Mouse (Mus musculus): ENCODE measurements at regions not wholly inside any gene's neighbourhood (a gene's known extent, or its start where the extent isn't known, plus 50 kb on each side); places are given as distances from the start of the nearest gene placed in this dataset.

DNA sequence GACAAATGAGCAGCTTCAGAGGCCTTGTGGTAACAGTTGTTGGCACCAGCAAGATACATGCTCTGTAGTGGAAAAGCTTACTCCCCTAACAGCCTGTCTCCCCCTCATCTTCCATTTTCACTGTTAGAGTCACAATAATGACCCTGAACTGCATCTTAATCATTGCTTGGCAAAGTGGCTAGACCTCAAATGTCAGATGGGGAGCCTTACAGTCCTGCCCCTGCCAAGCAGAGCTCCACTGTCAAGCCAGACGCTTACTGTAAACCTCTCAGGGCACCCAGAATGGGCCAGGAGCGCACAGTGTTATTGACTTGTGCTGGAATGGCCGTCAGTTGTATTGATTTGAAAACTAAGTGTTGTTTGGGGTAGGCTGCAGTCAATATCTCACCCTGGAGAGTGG, 172.5 kb downstream of the Tex29 start:
- H3K36me3 ChIP-seq (replicated peaks; ENCODE audit: control insufficient read depth, insufficient read depth, low read length): no peaks in the 10 kb centered on the region
- WGBS: 92% methylated on average over 3 of the region's 3 CpGs
- H3K4me2 ChIP-seq (ENCODE audit: low read depth, low read length): no peak overlapping the region
- peaks cover 6% of the 10 kb centered on the region; the same call in 1 of the 2 replicates for H3K4me1 ChIP-seq (ENCODE audit: control insufficient read depth, insufficient read depth)
- DNase-seq (ENCODE audit: low spot score): no peak
- TF ChIP-seq EP300 (IDR thresholded peaks at IDR 0.05; ENCODE audit: low read depth) (no peak), CTCF (IDR thresholded peaks at IDR 0.05; ENCODE audit: low read depth) (no peak)
- no peaks in the 10 kb centered on the region for H3K27me3 ChIP-seq (ENCODE audit: control insufficient read depth, insufficient read depth, low read length)
- H3K9me3 ChIP-seq (replicated peaks; ENCODE audit: control insufficient read depth, low read length): no peaks in the 10 kb centered on the region
- no peak for ATAC-seq (ENCODE audit: insufficient read depth, low read depth)
- H3K9ac ChIP-seq (replicated peaks; ENCODE audit: low read depth, low read length): no peak overlapping the region
- H3K27ac ChIP-seq (ENCODE audit: low read depth): no peak overlapping the region
- no peak overlapping the region for H3K4me3 ChIP-seq (ENCODE audit: low read depth, low read length)

DNA sequence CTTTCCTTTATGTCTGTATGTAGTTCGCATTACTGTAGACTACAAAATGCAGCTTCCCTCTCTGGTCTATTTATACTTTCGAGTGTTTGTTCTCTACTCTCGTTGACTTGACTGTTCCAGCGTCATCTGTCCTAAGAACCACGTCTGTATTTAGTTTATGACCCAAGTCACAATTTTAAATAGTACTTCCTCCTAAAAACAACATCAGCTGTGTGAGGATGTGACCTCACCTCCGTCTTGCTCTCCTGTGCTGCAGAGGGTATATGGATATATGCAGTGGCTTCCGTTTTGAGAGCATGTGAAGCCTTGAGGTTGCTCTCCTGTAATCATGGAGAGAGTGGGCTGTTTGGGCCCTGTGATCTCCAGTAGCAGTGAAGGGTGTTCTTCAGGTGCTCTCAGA, 177.5 kb downstream of the Tex29 start:
- Histone ChIP-seq H3K9ac (replicated peaks; ENCODE audit: low read depth, low read length) (no peak overlapping the region), H3K27ac (ENCODE audit: low read depth) (no peak overlapping the region), H3K27me3 (ENCODE audit: control insufficient read depth, insufficient read depth, low read length) (no peaks in the 10 kb centered on the region), H3K4me3 (ENCODE audit: low read depth, low read length) (no peak overlapping the region), H3K4me1 (ENCODE audit: control insufficient read depth, insufficient read depth) (no peaks in the 10 kb centered on the region), H3K4me2 (ENCODE audit: low read depth, low read length) (no peak overlapping the region), H3K36me3 (replicated peaks; ENCODE audit: control insufficient read depth, insufficient read depth, low read length) (no peaks in the 10 kb centered on the region), H3K9me3 (replicated peaks; ENCODE audit: control insufficient read depth, low read length) (no peaks in the 10 kb centered on the region)
- ATAC-seq (ENCODE audit: insufficient read depth, low read depth) (no peak), DNase-seq (ENCODE audit: low spot score) (no peak)
- TF ChIP-seq EP300 (IDR thresholded peaks at IDR 0.05; ENCODE audit: low read depth) (no peak), CTCF (IDR thresholded peaks at IDR 0.05; ENCODE audit: low read depth) (no peak)
- WGBS: 35% methylated on average over 7 of the region's 7 CpGs

DNA sequence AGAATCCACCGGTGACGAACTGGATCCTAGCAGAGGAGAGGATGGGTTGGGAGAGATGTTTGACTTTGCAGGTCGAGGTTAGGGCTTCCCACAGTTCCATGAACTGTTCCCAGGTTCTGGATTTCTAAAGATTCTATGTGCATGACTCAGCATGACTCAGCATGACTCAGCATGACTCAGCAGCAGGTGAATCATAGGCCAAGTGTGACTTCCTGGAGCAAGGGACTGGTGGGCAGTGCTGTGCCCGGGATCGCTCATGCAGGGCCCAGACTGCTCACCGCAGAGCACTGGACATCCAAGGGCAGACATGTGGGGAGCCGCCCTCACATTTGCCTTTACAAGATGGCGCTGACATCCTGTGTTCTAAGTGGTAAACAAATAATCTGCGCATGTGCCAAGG, 179.0 kb downstream of the Tex29 start:
- DNase-seq (ENCODE audit: low spot score) (no peak), ATAC-seq (ENCODE audit: insufficient read depth, low read depth) (no peak)
- Histone ChIP-seq H3K9me3 (replicated peaks; ENCODE audit: control insufficient read depth, low read length) (no peaks in the 10 kb centered on the region), H3K4me2 (ENCODE audit: low read depth, low read length) (no peak overlapping the region), H3K27me3 (ENCODE audit: control insufficient read depth, insufficient read depth, low read length) (no peaks in the 10 kb centered on the region), H3K27ac (ENCODE audit: low read depth) (no peak overlapping the region), H3K4me3 (ENCODE audit: low read depth, low read length) (no peak overlapping the region), H3K9ac (replicated peaks; ENCODE audit: low read depth, low read length) (no peak overlapping the region), H3K4me1 (ENCODE audit: control insufficient read depth, insufficient read depth) (no peaks in the 10 kb centered on the region), H3K36me3 (replicated peaks; ENCODE audit: control insufficient read depth, insufficient read depth, low read length) (no peaks in the 10 kb centered on the region)
- WGBS: 91% methylated on average over 9 of the region's 9 CpGs
- TF ChIP-seq EP300 (IDR thresholded peaks at IDR 0.05; ENCODE audit: low read depth): no peak

DNA sequence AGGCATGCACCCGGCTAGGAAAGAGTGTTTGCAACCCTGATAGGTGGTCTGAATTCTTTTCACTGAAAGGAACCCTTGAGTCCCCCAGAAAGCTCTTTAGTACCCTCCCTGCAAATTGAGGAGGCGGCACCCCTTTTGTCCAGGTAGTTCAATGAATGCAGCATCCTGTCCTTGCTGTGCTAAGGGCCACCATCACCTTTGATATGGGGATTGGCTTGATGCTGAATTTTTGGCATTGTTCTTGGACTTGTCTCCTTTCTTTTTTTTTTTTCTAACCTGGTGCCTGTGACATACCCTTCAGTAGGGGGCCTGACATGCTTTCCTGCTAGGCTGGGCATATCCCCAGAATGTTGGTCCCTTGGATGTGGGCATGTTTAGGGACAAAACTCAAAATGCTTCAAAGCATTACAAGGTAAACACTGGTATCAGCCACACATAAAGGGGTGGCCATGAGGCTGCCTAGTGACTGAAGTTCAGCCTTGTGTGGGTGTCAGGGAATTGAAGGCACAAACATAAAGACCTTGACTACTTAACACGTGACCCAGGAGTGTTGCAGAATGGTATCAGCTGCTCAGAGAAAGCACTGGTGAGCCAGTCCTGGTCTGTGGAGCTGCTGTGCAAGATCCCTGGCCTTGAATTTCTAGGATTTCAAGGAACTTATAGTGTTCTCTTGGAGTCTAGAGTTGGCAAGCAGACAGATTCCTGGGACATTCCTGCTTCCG, 183.6 kb downstream of the Tex29 start:
- H3K27ac ChIP-seq (ENCODE audit: low read depth): no peak overlapping the region

DNA sequence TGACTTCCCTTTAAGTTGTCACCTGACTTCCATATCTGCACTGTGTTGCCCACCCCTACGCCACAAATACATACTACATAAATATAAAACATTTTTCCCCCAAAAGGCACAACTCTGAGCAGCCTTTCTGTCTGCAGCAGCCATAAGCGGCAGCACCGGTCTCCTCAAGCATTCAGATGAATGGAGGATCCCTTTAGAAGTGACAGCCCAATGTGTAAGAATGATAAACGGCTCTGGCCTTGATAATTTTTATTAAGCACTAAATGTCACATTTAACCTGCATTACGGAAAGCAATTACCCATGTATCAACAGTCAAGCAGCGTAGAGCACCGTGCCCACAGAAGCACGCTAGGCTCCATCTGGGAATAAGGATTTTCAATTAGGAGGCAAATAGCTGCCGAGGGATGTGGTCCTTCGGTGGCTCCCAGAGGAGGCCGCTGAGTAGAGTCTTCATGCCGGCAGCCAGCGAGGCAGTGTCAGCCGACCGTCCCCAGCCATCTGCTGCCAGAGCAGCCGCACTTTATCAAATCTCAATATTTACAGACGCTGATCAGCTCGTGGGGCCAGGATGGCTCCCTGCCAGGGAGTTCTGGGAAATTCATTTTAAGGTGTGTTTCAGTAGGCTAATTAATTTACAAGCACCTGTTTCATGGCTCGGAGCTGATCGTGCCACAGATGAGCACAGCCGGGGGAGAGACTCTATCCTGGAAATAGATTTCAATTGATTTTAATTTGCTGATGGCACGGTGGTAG, 190.3 kb downstream of the Tex29 start:
- WGBS: 75% methylated on average over 22 of the region's 22 CpGs
- TF ChIP-seq EP300 (IDR thresholded peaks at IDR 0.05; ENCODE audit: low read depth) (no peak), CTCF (IDR thresholded peaks at IDR 0.05; ENCODE audit: low read depth) (no peak)
- Histone ChIP-seq H3K27me3 (ENCODE audit: control insufficient read depth, insufficient read depth, low read length) (no peaks in the 10 kb centered on the region), H3K9me3 (replicated peaks; ENCODE audit: control insufficient read depth, low read length) (no peaks in the 10 kb centered on the region), H3K36me3 (replicated peaks; ENCODE audit: control insufficient read depth, insufficient read depth, low read length) (no peaks in the 10 kb centered on the region), H3K4me3 (ENCODE audit: low read depth, low read length) (no peak overlapping the region), H3K4me1 (ENCODE audit: control insufficient read depth, insufficient read depth) (no peaks in the 10 kb centered on the region), H3K4me2 (ENCODE audit: low read depth, low read length) (no peak overlapping the region), H3K27ac (ENCODE audit: low read depth) (no peak overlapping the region), H3K9ac (replicated peaks; ENCODE audit: low read depth, low read length) (no peak overlapping the region)
- ATAC-seq (ENCODE audit: insufficient read depth, low read depth) (no peak), DNase-seq (ENCODE audit: low spot score) (no peak)

More for the DNA sequence above, 183.6 kb downstream of the Tex29 start:
- H3K4me2 ChIP-seq (ENCODE audit: low read depth, low read length): no peak overlapping the region
- no peaks in the 10 kb centered on the region for H3K4me1 ChIP-seq (ENCODE audit: control insufficient read depth, insufficient read depth)
- ATAC-seq (ENCODE audit: insufficient read depth, low read depth) (no peak), DNase-seq (ENCODE audit: low spot score) (no peak)
- no peaks in the 10 kb centered on the region for H3K36me3 ChIP-seq (replicated peaks; ENCODE audit: control insufficient read depth, insufficient read depth, low read length)
- no peak overlapping the region for H3K4me3 ChIP-seq (ENCODE audit: low read depth, low read length)
- H3K27me3 ChIP-seq (ENCODE audit: control insufficient read depth, insufficient read depth, low read length): no peaks in the 10 kb centered on the region
- H3K9me3 ChIP-seq (replicated peaks; ENCODE audit: control insufficient read depth, low read length): no peaks in the 10 kb centered on the region
- H3K9ac ChIP-seq (replicated peaks; ENCODE audit: low read depth, low read length): no peak overlapping the region
- WGBS: 62% methylated on average over 4 of the region's 4 CpGs
- TF ChIP-seq CTCF (IDR thresholded peaks at IDR 0.05; ENCODE audit: low read depth) (no peak), EP300 (IDR thresholded peaks at IDR 0.05; ENCODE audit: low read depth) (no peak)
